Mouse (Mus musculus): Measurements from ENCODE around the gene Cdkn1a. TPM values are rescaled to one million over a fixed set of nuclear protein-coding genes. Genes with fewer than 3 reads are reported as not detected.
"Not testable (repeated sequence)": the region's sequence is repeated elsewhere in the genome, so short reads cannot be mapped to it uniquely, and the experiment has no call there.

Cdkn1a gene
- total and polyA plus RNA-seq, 3 experiments, result 10.6 to 59.1 (median 37.5) TPM

- dilution Hi-C loops (cut with MboI; ENCODE audit: extremely low pct_ligation_motif_present, extremely low pct_unique_long_range_greater_than_20kb, low sequenced_read_pairs), result no loop called here
- H3K9me3 ChIP-seq (replicated peaks; ENCODE audit: low read length), result no peaks in the 10 kb centered on the region
- H3K4me1 ChIP-seq (ENCODE audit: control insufficient read depth in 1 of 2, insufficient read depth in 2 of 2), result peaks cover 54 to 96% of the 10 kb centered on the region in 2 experiments
- H3K4me2 ChIP-seq (ENCODE audit: insufficient read depth, low read depth, poor library complexity, severe bottlenecking), result no peak overlapping the region
- in situ Hi-C loops (cut with MboI; ENCODE audit: low pct_ligation_motif_present, low pct_unique_long_range_greater_than_20kb, low sequenced_read_pairs), result no loop called here
- TF ChIP-seq BHLHE40 (IDR thresholded peaks at IDR 0.05; ENCODE audit: low read depth, low read length) (no peak), MAZ (IDR thresholded peaks at IDR 0.05; ENCODE audit: low read depth, low read length) (no peak), E2F4 (IDR thresholded peaks at IDR 0.05; ENCODE audit: insufficient replicate concordance, low read depth, low read length) (no peak), MYC (IDR thresholded peaks at IDR 0.05; ENCODE audit: low read depth, low read length) (no peak), SIN3A (IDR thresholded peaks at IDR 0.05; ENCODE audit: low read length) (no peak), TCF12 (IDR thresholded peaks at IDR 0.05; ENCODE audit: low read depth, low read length) (no peak), MXI1 (IDR thresholded peaks at IDR 0.05; ENCODE audit: low read depth, low read length) (no peak), ZNF384 (IDR thresholded peaks at IDR 0.05; ENCODE audit: low read depth, low read length) (no peak), JUND (conservative IDR thresholded peaks at IDR 0.05; ENCODE audit: low read depth, low read length) (no peak), TBP (conservative IDR thresholded peaks at IDR 0.05; ENCODE audit: low read depth, low read length) (no peak), POLR2AphosphoS2 (IDR thresholded peaks at IDR 0.05; ENCODE audit: low read depth, low read length) (no peak), HCFC1 (IDR thresholded peaks at IDR 0.05; ENCODE audit: low read depth, low read length) (no peak), ETS1 (conservative IDR thresholded peaks at IDR 0.05; ENCODE audit: low read depth, low read length) (no peak), IRF4 (IDR thresholded peaks at IDR 0.05; ENCODE audit: low read depth, low read length) (no peak)
- H3K9ac ChIP-seq (ENCODE audit: insufficient read depth, low read depth), result no peak overlapping the region
- H3K79me2 ChIP-seq (replicated peaks; ENCODE audit: control insufficient read depth, extremely low read depth, insufficient read depth, poor library complexity, severe bottlenecking), result no peaks in the 10 kb centered on the region
- H3K36me3 ChIP-seq (replicated peaks in 1 of 2; ENCODE audit: control insufficient read depth in 1 of 2, insufficient read depth in 1 of 2, low read length in 1 of 2), result peaks cover 0 to 11% of the 10 kb centered on the region in 2 experiments
- H3K27me3 ChIP-seq (replicated peaks), result no peaks in the 10 kb centered on the region
- no peak overlapping the region for H3K4me3 ChIP-seq (replicated peaks in 1 of 3; ENCODE audit: low read depth in 2 of 3, low read length in 2 of 3, poor library complexity in 1 of 3)
- no peak for DNase-seq (ENCODE audit: extremely low read depth)
- H3K27ac ChIP-seq (ENCODE audit: insufficient read depth, low read depth), result no peak overlapping the region
Measured at GRCm38 (mm10) chr17:29065971-29066370, 24.8 kb upstream of the Cdkn1a start.

- H3K9ac ChIP-seq (ENCODE audit: insufficient read depth, low read depth); in situ Hi-C loops (cut with MboI; ENCODE audit: low pct_ligation_motif_present, low pct_unique_long_range_greater_than_20kb, low sequenced_read_pairs); H3K4me3 ChIP-seq (replicated peaks in 1 of 3; ENCODE audit: low read depth in 2 of 3, low read length in 2 of 3, poor library complexity in 1 of 3); H3K27me3 ChIP-seq (replicated peaks); H3K9me3 ChIP-seq (replicated peaks; ENCODE audit: low read length); DNase-seq (ENCODE audit: extremely low read depth); H3K79me2 ChIP-seq (replicated peaks; ENCODE audit: control insufficient read depth, extremely low read depth, insufficient read depth, poor library complexity, severe bottlenecking); dilution Hi-C loops (cut with MboI; ENCODE audit: extremely low pct_ligation_motif_present, extremely low pct_unique_long_range_greater_than_20kb, low sequenced_read_pairs): not testable (repeated sequence)
- Histone ChIP-seq H3K27ac (ENCODE audit: insufficient read depth, low read depth) (peak overlapping the region; percentile 48; the same call in 1 of the 2 replicates), H3K36me3 (replicated peaks in 1 of 2; ENCODE audit: control insufficient read depth in 1 of 2, insufficient read depth in 1 of 2, low read length in 1 of 2) (peaks cover 0 to 11% of the 10 kb centered on the region in 2 experiments), H3K4me2 (ENCODE audit: insufficient read depth, low read depth, poor library complexity, severe bottlenecking) (peak overlapping the region; percentile 44), H3K4me1 (ENCODE audit: control insufficient read depth in 1 of 2, insufficient read depth in 2 of 2) (peaks cover 51 to 95% of the 10 kb centered on the region in 2 experiments)
- TF ChIP-seq RCOR1 (conservative IDR thresholded peaks at IDR 0.05; ENCODE audit: low read depth, low read length), result 0 out of 2 replicates have a peak, but pooled peaks have one; percentile 41
Measured at GRCm38 (mm10) chr17:29067416-29067815, 23.4 kb upstream of the Cdkn1a start.
